Mouse (Mus musculus) adrenal gland, adult 2 months (tissue): ENCODE measurements at regions not wholly inside any gene's neighbourhood (a gene's known extent, or its start where the extent isn't known, plus 50 kb on each side); places are given as distances from the start of the nearest gene placed in this dataset.

Source experiments
- DNase-seq: peaks from one replicate; pipeline ENCODE4 v3.0.0; 2021

DNA sequence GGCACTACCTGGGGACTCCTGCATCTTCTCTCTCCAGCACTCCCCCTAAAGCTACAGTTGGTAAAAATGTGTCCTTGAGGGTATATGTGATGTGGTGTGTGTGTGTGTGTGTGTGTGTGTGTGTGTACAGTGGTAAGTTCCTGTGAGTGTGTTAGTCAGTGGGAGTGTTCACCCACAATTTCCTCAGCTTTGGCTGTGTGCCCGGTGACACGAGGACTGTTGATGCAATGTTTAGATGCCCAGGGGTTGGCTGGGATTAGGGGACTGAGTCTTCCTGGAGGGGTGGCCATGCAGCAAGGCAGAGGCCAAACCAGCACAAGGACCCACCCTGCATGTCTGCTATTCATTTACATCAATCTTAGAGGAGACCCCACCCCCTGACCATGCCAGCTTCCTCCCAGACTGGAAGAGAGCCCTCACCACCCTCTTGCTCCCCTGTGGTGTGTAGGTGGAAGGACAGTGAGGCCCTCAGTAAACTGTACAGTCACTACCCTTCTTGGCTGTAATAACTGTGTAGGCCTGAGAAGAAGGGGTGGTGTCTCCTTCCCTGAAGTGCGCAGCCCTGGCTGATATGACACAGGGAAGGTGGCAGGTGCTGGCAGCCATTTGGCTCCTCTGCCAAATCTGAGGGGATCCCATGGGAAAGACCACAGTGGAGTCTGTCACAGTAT is 75.8 kb upstream of the Gm26897 start:
- DNase-seq = peak; percentile 27

- DNase-seq = no peak
Observed at GRCm38 (mm10) chr5:111659229-111659628, 74.5 kb upstream of the Gm26897 start.

DNA sequence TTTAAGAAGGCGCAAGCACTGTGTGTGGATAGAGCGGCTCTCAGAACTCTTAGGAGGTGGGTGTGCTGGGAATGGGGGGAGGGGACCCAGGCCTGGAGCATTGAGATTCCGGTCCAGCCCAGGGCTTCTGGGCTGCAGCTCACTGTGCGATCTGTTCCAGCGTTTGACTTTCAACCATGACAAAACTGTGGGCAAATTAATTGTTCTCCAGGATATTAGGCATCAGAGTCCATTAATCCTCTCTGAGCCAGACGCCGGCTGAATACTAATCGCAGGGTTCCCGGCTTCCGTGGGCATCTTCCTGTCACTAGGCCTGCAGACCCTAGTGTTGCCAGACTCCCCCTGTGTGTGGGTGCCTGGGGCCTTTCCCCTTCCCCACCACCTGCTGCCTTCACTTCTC is 73.3 kb upstream of the Gm26897 start:
- no peak for DNase-seq

DNA sequence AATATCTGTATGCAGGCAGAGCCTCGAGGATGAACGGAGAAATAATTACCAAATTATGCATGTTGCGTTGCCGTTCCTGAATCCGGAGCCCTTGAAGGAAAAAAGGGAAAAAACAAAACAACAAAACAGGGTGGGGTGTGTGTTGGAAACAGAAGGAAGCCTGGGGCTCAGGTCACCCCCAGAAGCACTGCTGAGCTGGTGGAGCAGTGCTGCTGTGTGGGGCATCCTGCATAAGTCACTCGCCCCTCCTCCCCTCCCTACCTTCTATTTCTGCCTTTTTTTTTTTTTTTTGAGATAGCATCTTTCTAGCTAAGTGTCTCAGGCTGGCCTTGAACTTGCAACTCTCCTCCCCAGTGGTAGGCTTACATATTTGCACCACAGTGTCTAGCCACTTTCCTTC is 72.8 kb upstream of the Gm26897 start:
- DNase-seq = no peak

DNA sequence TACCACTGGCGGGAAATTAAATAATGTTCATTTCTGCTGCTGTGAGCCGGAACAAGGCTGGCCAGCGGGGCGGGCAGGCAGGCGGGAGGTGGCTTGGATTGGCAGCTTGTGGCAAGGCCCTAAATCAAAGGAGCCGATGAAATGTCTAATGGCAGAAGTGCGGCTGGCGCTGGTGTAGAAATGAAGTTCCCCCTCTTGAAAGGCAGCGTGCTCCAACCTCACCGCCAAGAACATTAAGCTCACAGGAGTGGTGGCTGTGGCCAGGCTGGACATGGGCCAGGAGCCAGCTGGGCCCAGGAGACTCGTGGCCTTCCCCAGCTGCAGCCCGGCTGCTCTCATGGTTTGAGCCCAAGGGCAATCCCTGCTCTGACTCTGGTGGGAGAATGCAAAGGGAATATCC is 71.8 kb upstream of the Gm26897 start:
- peak; percentile 71 for DNase-seq

DNA sequence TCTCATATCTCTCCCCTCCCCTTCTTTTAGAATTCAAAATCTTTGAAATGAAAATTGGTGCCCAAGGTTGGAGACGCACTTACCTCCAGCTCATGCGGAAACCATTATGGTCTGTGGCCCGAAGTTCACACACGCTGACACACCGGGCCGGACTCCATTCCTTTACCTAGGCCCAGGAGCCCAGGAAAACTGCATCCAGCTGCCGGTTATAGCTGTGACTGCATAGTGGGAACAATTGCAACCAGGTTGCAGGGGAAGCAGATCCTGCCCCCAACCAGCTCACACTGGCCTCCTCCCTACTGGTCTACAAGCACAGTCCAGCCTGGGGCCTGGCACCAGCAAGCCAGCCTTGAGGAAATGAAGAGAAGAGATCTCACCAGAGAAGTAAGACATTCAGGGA is 69.9 kb upstream of the Gm26897 start:
- DNase-seq = no peak

DNA sequence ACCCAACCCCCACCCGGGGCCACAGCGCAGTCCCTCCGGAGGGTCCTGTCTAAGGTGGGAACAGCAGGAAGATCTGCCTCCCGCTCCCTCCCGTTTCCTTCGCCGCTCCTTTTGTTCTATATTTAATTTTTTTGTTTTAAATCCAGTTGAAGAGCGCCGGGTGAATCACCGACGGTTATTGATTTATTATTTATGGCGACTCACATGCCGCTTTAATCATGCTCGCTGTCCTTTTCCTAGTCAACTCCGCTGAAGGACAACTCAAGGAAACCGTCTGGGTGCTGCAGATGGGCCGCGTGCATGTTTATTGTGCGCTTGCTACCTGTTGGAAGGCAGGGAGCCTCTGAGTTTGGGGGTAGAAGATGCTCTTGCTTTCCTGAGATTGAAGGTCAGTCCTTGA is 68.3 kb upstream of the Gm26897 start:
- peak; percentile 59 for DNase-seq

GRCm38 (mm10) chr5:111666007-111666406 is 67.7 kb upstream of the Gm26897 start:
- no peak for DNase-seq

- DNase-seq = no peak
Observed at GRCm38 (mm10) chr5:111667901-111668300, 65.8 kb upstream of the Gm26897 start.

GRCm38 (mm10) chr5:111669139-111669538 is 64.6 kb upstream of the Gm26897 start:
- no peak for DNase-seq

DNA sequence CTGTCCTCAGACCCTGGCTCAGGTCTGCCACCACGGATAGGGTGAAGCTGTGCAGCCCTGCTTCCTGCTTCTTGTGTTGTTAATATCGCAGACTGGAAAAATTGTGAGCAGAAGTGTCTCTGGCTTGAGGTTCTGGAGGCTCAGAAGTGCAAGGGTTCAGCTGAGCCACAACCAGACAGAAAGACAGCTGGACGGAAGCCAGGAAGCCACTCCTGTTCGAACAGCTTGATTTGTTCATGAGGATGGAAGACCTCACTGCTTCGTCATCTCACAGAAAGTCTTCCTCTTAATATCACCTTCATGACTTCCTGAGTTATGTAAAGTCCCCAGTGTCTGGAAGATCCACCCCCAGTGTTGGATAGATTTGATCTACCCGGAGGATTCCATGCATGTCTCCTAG is 62.0 kb upstream of the Gm26897 start:
- no peak for DNase-seq

DNA sequence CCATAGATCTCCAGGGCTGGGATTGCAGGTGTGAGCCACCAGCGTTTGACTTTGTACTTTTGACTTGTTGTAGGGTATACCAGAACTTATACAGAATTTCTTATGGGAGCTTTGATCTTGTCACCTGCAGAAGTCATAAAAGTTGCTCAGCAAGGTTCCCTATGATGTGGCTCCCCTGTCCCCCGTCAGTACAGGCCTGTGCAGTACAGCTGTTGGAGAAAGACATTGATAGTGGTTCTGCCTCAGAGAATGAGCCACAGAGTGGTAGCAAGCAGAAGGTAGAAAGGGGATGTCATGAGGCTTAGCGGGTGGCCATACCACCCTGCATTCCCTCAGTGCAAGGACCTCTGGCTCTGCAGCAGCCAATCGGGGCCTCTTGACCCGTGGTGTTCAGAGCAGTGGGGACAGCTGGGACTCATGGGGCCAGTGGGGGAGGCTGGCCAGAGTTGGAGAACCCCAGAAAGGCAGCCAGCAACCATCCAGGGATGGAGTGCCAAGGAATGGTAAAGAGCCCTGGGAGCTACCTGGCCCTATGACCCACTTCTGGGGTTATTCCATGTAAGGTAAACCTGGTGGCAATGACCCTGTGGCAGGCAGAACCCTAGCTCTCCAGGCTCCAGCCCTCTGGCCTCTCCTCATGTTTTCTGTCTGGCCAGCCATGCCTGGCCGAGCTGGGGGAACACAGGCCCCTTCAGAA is 58.6 kb upstream of the Gm26897 start:
- DNase-seq = no peak

DNA sequence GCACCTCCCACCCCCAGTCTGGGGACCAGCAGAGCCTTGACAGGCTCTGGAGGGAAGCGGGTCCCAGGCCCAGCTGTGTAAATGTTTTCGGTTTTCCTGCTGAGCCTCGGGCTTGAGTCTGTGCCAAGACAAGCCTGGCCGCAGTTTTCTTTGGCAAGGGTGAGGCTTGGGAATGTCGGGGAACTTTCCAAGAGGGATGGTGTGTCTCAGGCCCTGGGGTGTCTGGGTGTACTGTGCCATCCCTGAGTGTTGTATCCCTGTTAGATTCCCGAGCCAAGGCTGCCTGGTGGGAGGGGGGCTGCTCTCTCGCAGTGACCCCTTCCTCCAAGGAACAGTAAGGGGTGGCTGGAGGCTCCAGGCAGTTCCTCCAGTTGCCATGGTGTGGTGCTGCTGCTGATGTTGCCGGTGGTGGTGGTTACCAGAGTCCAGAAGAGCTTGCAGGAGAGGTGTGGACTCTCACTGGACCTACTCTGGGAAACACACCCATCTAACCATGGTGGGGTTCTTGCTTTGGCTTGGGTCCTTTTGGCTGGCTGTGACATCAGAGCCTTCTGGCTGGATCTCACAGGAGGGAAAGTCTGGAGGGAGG is 58.0 kb upstream of the Gm26897 start:
- DNase-seq = peak; percentile 73

DNA sequence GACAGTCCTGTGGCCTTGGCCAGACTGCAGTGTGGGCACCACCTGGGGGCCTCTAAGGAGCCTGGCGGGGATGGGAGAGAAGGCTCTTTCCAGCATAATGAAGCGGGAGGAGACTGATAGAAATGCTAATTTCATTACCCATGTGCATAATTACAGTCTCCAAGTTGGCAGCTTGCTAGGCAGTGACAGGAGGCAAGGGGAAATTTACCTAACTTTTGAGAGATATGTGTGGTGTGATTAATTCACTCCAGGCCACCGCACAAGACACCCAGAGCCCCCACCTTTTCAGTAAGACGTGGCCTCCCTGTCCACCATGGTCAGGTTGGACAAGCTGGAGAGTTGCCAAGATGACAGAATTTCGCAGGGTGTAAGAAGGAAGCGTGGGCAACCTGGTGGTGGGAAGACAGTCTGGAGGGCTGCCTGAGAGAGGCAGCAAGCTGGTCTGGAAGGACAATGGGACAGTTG is 55.8 kb upstream of the Gm26897 start:
- DNase-seq = no peak

GRCm38 (mm10) chr5:111678496-111678895 is 55.2 kb upstream of the Gm26897 start:
- DNase-seq = no peak

- DNase-seq = no peak
Observed at GRCm38 (mm10) chr5:111681362-111682028, 52.2 kb upstream of the Gm26897 start.

DNA sequence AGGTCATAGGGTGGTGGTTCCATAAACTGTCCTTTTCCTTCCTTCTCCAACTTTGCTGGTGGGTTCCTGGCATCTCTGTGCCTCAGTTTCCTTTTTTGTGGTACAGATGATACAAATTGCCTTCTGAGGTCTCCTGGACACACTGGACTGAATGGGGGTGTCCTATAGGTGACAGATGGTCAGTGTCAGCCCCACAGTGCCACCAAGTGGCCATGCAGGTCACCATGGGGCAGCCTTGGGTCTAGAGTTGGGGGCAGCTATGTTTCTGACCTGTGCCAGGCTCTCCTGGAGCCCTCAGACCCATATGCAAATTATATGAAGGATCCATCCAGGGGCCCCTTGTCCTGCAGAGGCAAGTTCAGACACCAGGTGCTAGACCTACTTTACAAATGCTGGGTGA is 50.8 kb upstream of the Gm26897 start:
- DNase-seq = peak; percentile 41
